8 mouse cellular contexts compared by ENCODE assay signal in the genomic region with DNA sequence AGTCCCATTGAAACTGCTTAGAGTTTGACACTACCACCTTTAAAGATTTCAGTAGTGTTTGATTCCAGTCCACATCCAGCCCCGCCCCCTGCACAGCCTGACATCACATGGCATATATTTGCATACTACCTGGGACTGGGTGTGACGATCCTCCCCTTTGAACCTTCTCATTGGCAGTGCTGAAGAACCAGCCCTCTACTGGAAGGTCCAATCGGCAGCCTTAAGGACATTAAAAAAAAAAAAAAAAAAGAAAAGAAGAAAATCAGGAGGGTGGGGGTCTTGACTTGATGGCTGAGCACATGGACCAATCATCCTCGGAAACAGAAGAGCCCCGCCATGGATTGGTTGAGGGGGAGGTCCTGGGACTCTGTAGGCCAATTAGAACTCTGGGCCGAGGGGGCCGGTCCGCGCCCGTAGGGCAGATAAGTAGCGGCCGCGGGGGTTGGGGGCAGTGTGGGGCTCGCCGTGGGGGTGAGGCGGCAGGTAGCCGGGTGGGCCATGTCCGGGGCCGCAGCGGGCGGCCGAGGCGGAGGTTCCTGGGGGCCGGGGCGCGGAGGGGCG. TPM values are rescaled to one million over a fixed set of nuclear protein-coding genes. Genes with fewer than 3 reads are reported as not detected.
DNase-seq lines count a peak whose midpoint lies in the region; ATAC-seq and TF ChIP-seq lines count a peak whose summit lies in the region.

A gene (plus strand): TSS at position 451 of the 561 bp plus-strand sequence.

- peak; percentile 48; the same call in 1 of the 2 replicates for TF ChIP-seq POLR2A in limb, embryonic 14.5 days (IDR thresholded peaks at IDR 0.05; ENCODE audit: borderline replicate concordance, extremely low read depth, insufficient read depth, insufficient read length)

- H3K4me3 ChIP-seq in embryonic facial prominence, embryonic 14.5 days (ENCODE audit: low read depth, low read length) = peak within 1 kb of the TSS; percentile 93
- H3K4me3 ChIP-seq in limb, embryonic 14.5 days (replicated peaks; ENCODE audit: low read length) = peak within 1 kb of the TSS; percentile 96
- H3K4me3 ChIP-seq in midbrain, embryonic 16.5 days (ENCODE audit: low read depth, low read length) = peak within 1 kb of the TSS; percentile 87

- ATAC-seq in embryonic facial prominence, embryonic 14.5 days (ENCODE audit: low read depth) = peak; percentile 98
- peak; percentile 99 for ATAC-seq in limb, embryonic 14.5 days (ENCODE audit: low FRiP score, low read depth)
- ATAC-seq in midbrain, embryonic 16.5 days = peak; percentile 99

- no peaks in the 10 kb centered on the region for H3K9me3 ChIP-seq in embryonic facial prominence, embryonic 14.5 days (ENCODE audit: control insufficient read depth, low read length)
- no peaks in the 10 kb centered on the region for H3K9me3 ChIP-seq in limb, embryonic 14.5 days (ENCODE audit: control insufficient read depth, low read length)
- no peaks in the 10 kb centered on the region for H3K9me3 ChIP-seq in midbrain, embryonic 16.5 days (replicated peaks; ENCODE audit: control insufficient read depth, low read length, poor library complexity, severe bottlenecking)

- peak within 1 kb of the TSS; percentile 67 for H3K4me2 ChIP-seq in embryonic facial prominence, embryonic 14.5 days (ENCODE audit: low read depth, low read length)
- peak within 1 kb of the TSS; percentile 74 for H3K4me2 ChIP-seq in limb, embryonic 14.5 days (replicated peaks; ENCODE audit: low read depth, low read length, severe bottlenecking)
- peak within 1 kb of the TSS; percentile 99 for H3K4me2 ChIP-seq in midbrain, embryonic 16.5 days (ENCODE audit: low read length)

- DNase-seq in A20 (ENCODE audit: low read depth, low spot score) = peak; percentile 96
- DNase-seq in adrenal gland, postnatal 36 days = peak; percentile 87 to 91
- peak; percentile 99 for DNase-seq in embryonic facial prominence, embryonic 14.5 days (ENCODE audit: low spot score)
- peak; percentile 83 to 93 for DNase-seq in heart, adult 18-20 months
- DNase-seq in kidney, adult 18-20 months = peak; percentile 85
- peak; percentile 97 for DNase-seq in limb, embryonic 14.5 days (ENCODE audit: low spot score)
- DNase-seq in spleen, postnatal 14 days (ENCODE audit: low spot score in 2 of 2) = peak; percentile 79 to 81

- H3K4me1 ChIP-seq in embryonic facial prominence, embryonic 14.5 days (ENCODE audit: control insufficient read depth, insufficient read depth, low read length) = peaks cover 34% of the 10 kb centered on the region
- H3K4me1 ChIP-seq in limb, embryonic 14.5 days (ENCODE audit: control insufficient read depth, insufficient read depth, low read length) = peaks cover 38% of the 10 kb centered on the region
- peaks cover 12% of the 10 kb centered on the region for H3K4me1 ChIP-seq in midbrain, embryonic 16.5 days (ENCODE audit: control insufficient read depth, insufficient read depth, low read length)

- no peaks in the 10 kb centered on the region for H3K36me3 ChIP-seq in embryonic facial prominence, embryonic 14.5 days (ENCODE audit: control insufficient read depth, insufficient read depth, low read length)
- H3K36me3 ChIP-seq in limb, embryonic 14.5 days (ENCODE audit: control insufficient read depth, insufficient read depth, low read length) = no peaks in the 10 kb centered on the region
- H3K36me3 ChIP-seq in midbrain, embryonic 16.5 days (ENCODE audit: control insufficient read depth, insufficient read depth, low read length) = no peaks in the 10 kb centered on the region

- no peaks in the 10 kb centered on the region for H3K27me3 ChIP-seq in embryonic facial prominence, embryonic 14.5 days (replicated peaks; ENCODE audit: control insufficient read depth, insufficient read depth, low read length)
- H3K27me3 ChIP-seq in limb, embryonic 14.5 days (ENCODE audit: control insufficient read depth, insufficient read depth, low read length) = no peaks in the 10 kb centered on the region
- H3K27me3 ChIP-seq in midbrain, embryonic 16.5 days (ENCODE audit: control insufficient read depth, insufficient read depth, low read depth, low read length) = peaks cover 11% of the 10 kb centered on the region

- H3K9ac ChIP-seq in embryonic facial prominence, embryonic 14.5 days (ENCODE audit: low read depth, low read length) = peak within 1 kb of the TSS; percentile 80
- H3K9ac ChIP-seq in limb, embryonic 14.5 days (ENCODE audit: low read depth, low read length, severe bottlenecking) = peak within 1 kb of the TSS; percentile 78
- H3K9ac ChIP-seq in midbrain, embryonic 16.5 days (ENCODE audit: low read depth, low read length) = peak within 1 kb of the TSS; percentile 71

- under 1% methylated on average over 9 of the region's 27 CpGs for WGBS in embryonic facial prominence, embryonic 14.5 days
- WGBS in limb, embryonic 14.5 days = 1% methylated on average over 11 of the region's 27 CpGs
- WGBS in midbrain, embryonic 16.5 days = 0% methylated on average over 14 of the region's 27 CpGs

- peak within 1 kb of the TSS; percentile 76 for H3K27ac ChIP-seq in embryonic facial prominence, embryonic 14.5 days (replicated peaks; ENCODE audit: low read depth, low read length)
- H3K27ac ChIP-seq in limb, embryonic 14.5 days (replicated peaks; ENCODE audit: low read depth, low read length) = peak within 1 kb of the TSS; percentile 50; the same call in 1 of the 2 replicates
- no peak within 1 kb of the TSS for H3K27ac ChIP-seq in midbrain, embryonic 16.5 days (ENCODE audit: low read length)

RNA-seq across cellular contexts. Expression of the gene that starts here (rescaled TPM):
- 10 to 100 TPM; 13.7 to 15.4 TPM for total RNA-seq in adrenal gland, postnatal 36 days (2021)
- polyA plus RNA-seq in embryonic facial prominence, embryonic 14.5 days (2014; fragmentation: Nextera tagmentation; extraction: Ambion mirVana) = 15.2 and 15.5 TPM in 2 replicates
- total RNA-seq in heart, adult 18-20 months (2021) = 1 to 10 TPM; 6.6 to 7.0 TPM
- polyA plus RNA-seq in limb, embryonic 14.5 days (2012; rRNA removed) = 48.3 and 59.6 TPM in 2 replicates
- 19.3 and 22.1 TPM in 2 replicates for polyA plus RNA-seq in limb, embryonic 14.5 days (2014; fragmentation: Nextera tagmentation; extraction: Ambion mirVana)
- 2.1 and 2.2 TPM in 2 replicates for polyA plus RNA-seq in midbrain, embryonic 16.5 days (2015; fragmentation: Nextera tagmentation; extraction: Ambion mirVana)
